Mouse (Mus musculus): ENCODE data around the gene Sh3bgrl3.

DNA sequence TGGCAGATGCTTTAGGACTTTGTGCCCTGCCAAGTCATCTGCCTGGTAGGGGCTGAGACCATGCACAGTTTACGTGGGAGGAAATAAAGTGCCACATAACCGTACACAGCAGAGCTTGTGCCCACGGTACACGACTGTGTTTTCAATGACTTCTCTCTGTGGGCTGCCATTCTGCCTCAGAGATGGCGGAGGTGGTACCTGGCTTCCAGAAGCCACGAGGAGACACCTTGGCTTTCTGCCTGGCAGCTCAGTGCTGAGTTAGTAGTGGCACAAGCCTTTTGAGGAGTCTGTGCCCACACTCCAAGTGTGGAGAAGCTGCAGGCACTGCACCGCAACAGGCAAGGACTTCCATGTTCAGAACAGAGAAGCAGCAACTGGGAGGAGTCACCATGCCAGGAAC is 20.9 kb downstream of the Sh3bgrl3 start:
- TF ChIP-seq CTCF (IDR thresholded peaks at IDR 0.05; ENCODE audit: low read depth), result no peak
- no peak for TF ChIP-seq EP300 (IDR thresholded peaks at IDR 0.05; ENCODE audit: low read depth)

Measured in liver, postnatal 0 days (tissue).